Mouse (Mus musculus): ENCODE measurements around the gene Tln2. TPM values are rescaled to one million over a fixed set of nuclear protein-coding genes. Genes with fewer than 3 reads are reported as not detected.

The Tln2 gene
- total and polyA plus RNA-seq, 2 experiments from 2014 or later: 31.3 to 45.9 TPM

DNA sequence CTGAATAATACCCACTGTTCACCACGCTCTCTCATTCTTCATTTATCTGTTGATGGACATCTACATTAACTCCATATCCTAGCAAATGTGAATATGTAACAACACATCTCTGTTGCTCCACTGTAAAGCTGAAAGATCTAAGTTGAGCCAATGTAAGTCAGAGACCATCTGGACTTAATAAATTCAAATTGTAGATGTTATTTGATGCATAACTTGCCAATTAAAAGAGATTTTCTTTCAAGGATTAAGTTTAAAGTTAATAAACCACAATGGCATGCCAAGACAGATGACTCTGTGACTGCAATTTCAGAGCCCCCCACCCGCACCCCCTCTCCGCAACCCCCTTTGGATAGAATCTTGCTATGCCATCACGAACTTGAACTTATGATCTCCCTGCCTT, 386.3 kb downstream of the Tln2 start:
- WGBS: 95% methylated on average over 4 of the region's 4 CpGs
- H3K4me1 ChIP-seq (ENCODE audit: insufficient read depth): no peaks in the 10 kb centered on the region
- H3K4me2 ChIP-seq (ENCODE audit: low read depth): no peak overlapping the region
- H3K4me3 ChIP-seq (ENCODE audit: low read depth, low read length): no peak overlapping the region
- no peak overlapping the region for H3K27ac ChIP-seq (ENCODE audit: low read depth, low read length)
- ATAC-seq (no peak), DNase-seq (no peak)
- H3K9me3 ChIP-seq (ENCODE audit: low read length): no peaks in the 10 kb centered on the region
- H3K36me3 ChIP-seq (ENCODE audit: insufficient read depth): no peaks in the 10 kb centered on the region
- no peak for TF ChIP-seq CTCF (IDR thresholded peaks at IDR 0.05; ENCODE audit: low read depth)
- H3K9ac ChIP-seq: no peak overlapping the region
- no peaks in the 10 kb centered on the region for H3K27me3 ChIP-seq (ENCODE audit: insufficient read depth, low read length)

DNA sequence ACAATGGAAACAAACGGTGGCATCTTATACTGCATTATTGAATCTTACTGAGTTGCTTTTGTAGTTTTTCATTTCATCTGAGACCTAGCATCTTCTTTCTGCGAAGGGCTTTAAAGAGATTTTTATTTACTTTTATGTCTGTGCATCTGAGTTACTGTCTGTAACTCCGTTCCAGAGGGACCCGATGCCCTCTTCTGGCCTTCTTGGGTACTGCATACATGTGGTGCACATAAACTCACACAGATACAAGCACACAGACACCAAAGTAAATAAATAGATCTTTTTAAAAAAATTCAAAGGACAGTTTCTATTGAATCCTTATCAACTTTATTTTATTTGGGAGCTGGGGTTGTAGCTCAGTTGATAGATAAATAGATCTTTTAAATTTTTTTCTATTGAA, 388.1 kb downstream of the Tln2 start:
- no peak overlapping the region for H3K4me2 ChIP-seq (ENCODE audit: low read depth)
- DNase-seq (no peak), ATAC-seq (no peak)
- no peaks in the 10 kb centered on the region for H3K9me3 ChIP-seq (ENCODE audit: low read length)
- TF ChIP-seq CTCF (IDR thresholded peaks at IDR 0.05; ENCODE audit: low read depth): no peak
- no peak overlapping the region for H3K27ac ChIP-seq (ENCODE audit: low read depth, low read length)
- H3K27me3 ChIP-seq (ENCODE audit: insufficient read depth, low read length): no peaks in the 10 kb centered on the region
- no peak overlapping the region for H3K4me3 ChIP-seq (ENCODE audit: low read depth, low read length)
- no peaks in the 10 kb centered on the region for H3K4me1 ChIP-seq (ENCODE audit: insufficient read depth)
- H3K9ac ChIP-seq: no peak overlapping the region
- H3K36me3 ChIP-seq (ENCODE audit: insufficient read depth): no peaks in the 10 kb centered on the region
- 96% methylated on average over 4 of the region's 4 CpGs for WGBS

DNA sequence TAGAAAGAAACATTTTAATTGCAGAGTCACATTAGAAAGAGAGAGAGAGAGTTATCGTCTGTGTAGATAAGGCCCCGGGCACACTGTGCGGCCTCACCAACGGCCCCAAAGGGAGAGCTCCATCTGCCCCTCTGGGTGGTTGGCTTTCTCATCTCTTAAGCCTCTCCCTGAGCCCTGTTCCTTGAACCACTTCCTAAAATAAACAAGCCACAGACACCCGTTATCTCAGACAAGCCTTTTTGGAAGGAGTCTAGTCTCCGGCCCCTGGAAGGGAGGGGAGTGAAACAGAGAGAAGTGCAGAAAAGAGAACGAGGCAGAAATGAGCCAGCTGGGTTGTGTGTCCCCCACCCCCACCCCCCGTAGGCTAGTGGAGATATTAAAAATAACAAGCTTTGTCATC, 388.7 kb downstream of the Tln2 start:
- WGBS: 90% methylated on average over 8 of the region's 8 CpGs
- no peak for ATAC-seq
- Histone ChIP-seq H3K4me1 (ENCODE audit: insufficient read depth) (no peaks in the 10 kb centered on the region), H3K9ac (no peak overlapping the region), H3K4me3 (ENCODE audit: low read depth, low read length) (no peak overlapping the region), H3K27ac (ENCODE audit: low read depth, low read length) (no peak overlapping the region), H3K36me3 (ENCODE audit: insufficient read depth) (no peaks in the 10 kb centered on the region), H3K9me3 (ENCODE audit: low read length) (no peaks in the 10 kb centered on the region), H3K27me3 (ENCODE audit: insufficient read depth, low read length) (no peaks in the 10 kb centered on the region), H3K4me2 (ENCODE audit: low read depth) (no peak overlapping the region)
- TF ChIP-seq CTCF (IDR thresholded peaks at IDR 0.05; ENCODE audit: low read depth): no peak
- no peak for DNase-seq

DNA sequence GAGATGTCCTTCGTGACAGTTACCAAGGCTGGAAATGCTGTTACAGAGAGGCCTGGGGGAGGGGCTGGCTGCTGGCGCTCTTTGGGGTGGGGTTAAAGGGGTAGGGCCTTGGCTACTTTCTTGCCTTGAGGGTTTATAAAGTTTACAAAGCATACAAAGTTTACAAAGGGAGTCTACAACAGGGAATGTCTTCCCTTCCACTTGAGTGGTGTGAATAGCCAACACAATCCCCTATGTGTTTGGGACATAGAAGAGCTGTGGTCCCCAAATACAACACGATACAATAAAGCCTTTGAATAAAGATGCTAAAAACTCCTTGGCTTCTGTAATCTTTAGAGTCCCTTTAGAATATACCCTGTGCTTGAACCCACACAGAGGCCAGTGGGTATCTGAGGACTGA, 389.5 kb downstream of the Tln2 start:
- H3K4me1 ChIP-seq (ENCODE audit: insufficient read depth): no peaks in the 10 kb centered on the region
- H3K9me3 ChIP-seq (ENCODE audit: low read length): no peaks in the 10 kb centered on the region
- H3K27ac ChIP-seq (ENCODE audit: low read depth, low read length): no peak overlapping the region
- no peak for TF ChIP-seq CTCF (IDR thresholded peaks at IDR 0.05; ENCODE audit: low read depth)
- no peak overlapping the region for H3K4me3 ChIP-seq (ENCODE audit: low read depth, low read length)
- DNase-seq (no peak), ATAC-seq (no peak)
- H3K9ac ChIP-seq: no peak overlapping the region
- 83% methylated on average over 3 of the region's 3 CpGs for WGBS
- no peaks in the 10 kb centered on the region for H3K27me3 ChIP-seq (ENCODE audit: insufficient read depth, low read length)
- no peak overlapping the region for H3K4me2 ChIP-seq (ENCODE audit: low read depth)
- H3K36me3 ChIP-seq (ENCODE audit: insufficient read depth): no peaks in the 10 kb centered on the region

MicroRNAs within 50 kb of the gene (microRNA counts, 519-probe panel; counts per million panel counts)
- not detected for microRNA mmu-miR-190

Small RNAs within 50 kb of the gene (microRNA-seq; reads per million reads assigned to microRNA genes)
- 121 to 143 reads per million in 2 experiments for gene Mir190a

Other genes with a start within 250 kb of the Tln2 start
- gene C2cd4b, start 199.7 kb upstream of the Tln2 start, total RNA-seq (2014; rRNA removed): 0.92 and 1.00 TPM in 2 replicates
- gene C2cd4b, start 199.7 kb upstream of the Tln2 start, polyA plus RNA-seq (2015; fragmentation: Nextera tagmentation; extraction: Ambion mirVana): 2.4 and 3.0 TPM in 2 replicates